Mouse (Mus musculus) CH12.LX (cell line): ENCODE results near the gene Bckdha. TPM values are rescaled to one million over a fixed set of nuclear protein-coding genes. Genes with fewer than 3 reads are reported as not detected.

ENCODE experiments used
- DNase-seq: peaks from one replicate; pipeline ENCODE4 v3.0.0-alpha.2; 2013; ENCODE audit errors: extremely low read depth
- H3K27ac ChIP-seq: 2 replicates; pipeline ENCODE4 v1.5.1; 2012; ENCODE audit warnings: low read depth, mild to moderate bottlenecking, control low read depth, moderate library complexity; ENCODE audit not compliant: insufficient read depth
- H3K27me3 ChIP-seq: replicated peaks from 2 replicates; pipeline ENCODE3; 2012; ENCODE audit warnings: inconsistent platforms
- H3K36me3 ChIP-seq, 2 experiments: replicated peaks in 1 of 2; 2 replicates each; pipeline versions ENCODE3 to v1.6.1; 2012; ENCODE audit warnings: inconsistent platforms in 1 of 2, low read length in 1 of 2, mild to moderate bottlenecking in 1 of 2, mixed read lengths in 1 of 2, moderate library complexity in 1 of 2; ENCODE audit not compliant: control insufficient read depth in 1 of 2, insufficient read depth in 1 of 2
- H3K4me1 ChIP-seq, 2 experiments: 2 replicates each; pipeline ENCODE4 v1.6.1; 2012; ENCODE audit warnings: inconsistent platforms in 1 of 2, moderate library complexity in 1 of 2; ENCODE audit not compliant: insufficient read depth in 2 of 2, control insufficient read depth in 1 of 2
- H3K4me2 ChIP-seq: 2 replicates; pipeline ENCODE4 v1.6.1; 2012; ENCODE audit warnings: low read depth, mild to moderate bottlenecking, control low read depth; ENCODE audit not compliant: poor library complexity, insufficient read depth, severe bottlenecking
- H3K4me3 ChIP-seq, 3 experiments: fragments of 150-350 bp in 1 of 3; sonication (generic) in 1 of 3; replicated peaks in 1 of 3; 2 replicates each; pipeline versions ENCODE3 to v1.5.1; 2011 to 2012; ENCODE audit warnings: low read depth in 2 of 3, low read length in 2 of 3, mild to moderate bottlenecking in 2 of 3, moderate library complexity in 2 of 3, control low read depth in 1 of 3, improper control_type of control experiment in 1 of 3, inconsistent platforms in 1 of 3, mixed read lengths in 1 of 3; ENCODE audit not compliant: poor library complexity in 1 of 3
- H3K79me2 ChIP-seq: replicated peaks from 2 replicates; pipeline ENCODE4 v1.6.1; 2012; ENCODE audit warnings: mild to moderate bottlenecking, moderate library complexity; ENCODE audit not compliant: control insufficient read depth, poor library complexity, insufficient read depth, severe bottlenecking; ENCODE audit errors: extremely low read depth
- H3K9ac ChIP-seq: 2 replicates; pipeline ENCODE4 v1.6.1; 2012; ENCODE audit warnings: low read depth, mild to moderate bottlenecking, control low read depth, moderate library complexity; ENCODE audit not compliant: insufficient read depth
- H3K9me3 ChIP-seq: replicated peaks from 2 replicates; pipeline ENCODE3; 2012; ENCODE audit warnings: low read length, inconsistent platforms, mixed read lengths
- BHLHE40 ChIP-seq: IDR thresholded peaks from 2 replicates; pipeline ENCODE4 v1.6.1; 2011; ENCODE audit warnings: mild to moderate bottlenecking, low read depth, low read length, improper control_type of control experiment
- CHD1 ChIP-seq: IDR thresholded peaks from 2 replicates; pipeline ENCODE4 v1.6.1; 2012; ENCODE audit warnings: low read depth, low read length, improper control_type of control experiment, inconsistent platforms
- E2F4 ChIP-seq: IDR thresholded peaks from 2 replicates; pipeline ENCODE4 v1.6.1; 2011; ENCODE audit warnings: low read depth, low read length, improper control_type of control experiment; ENCODE audit not compliant: insufficient replicate concordance
- EP300 ChIP-seq: IDR thresholded peaks from 2 replicates; pipeline ENCODE4 v1.6.1; 2011; ENCODE audit warnings: low read length, improper control_type of control experiment
- GABPA ChIP-seq: IDR thresholded peaks from 2 replicates; pipeline ENCODE4 v1.6.1; 2012; ENCODE audit warnings: low read depth, low read length, improper control_type of control experiment, inconsistent platforms; ENCODE audit not compliant: insufficient replicate concordance
- HCFC1 ChIP-seq: IDR thresholded peaks from 2 replicates; pipeline ENCODE4 v1.6.1; 2012; ENCODE audit warnings: low read depth, mild to moderate bottlenecking, inconsistent platforms, low read length, improper control_type of control experiment
- JUN ChIP-seq: IDR thresholded peaks from 2 replicates; pipeline ENCODE4 v1.6.1; 2011; ENCODE audit warnings: low read depth, mild to moderate bottlenecking, low read length, improper control_type of control experiment, moderate library complexity; ENCODE audit not compliant: insufficient read depth
- MAFK ChIP-seq: IDR thresholded peaks from 2 replicates; pipeline ENCODE4 v1.6.1; 2011; ENCODE audit warnings: low read length, improper control_type of control experiment; ENCODE audit not compliant: insufficient replicate concordance
- MEF2A ChIP-seq: IDR thresholded peaks from 2 replicates; pipeline ENCODE4 v1.6.1; 2014; ENCODE audit warnings: low read depth, mild to moderate bottlenecking, inconsistent platforms, low read length, improper control_type of control experiment, borderline replicate concordance
- NELFE ChIP-seq: IDR thresholded peaks from 2 replicates; pipeline ENCODE4 v1.6.1; 2011; ENCODE audit warnings: low read depth, low read length, improper control_type of control experiment
- PAX5 ChIP-seq: IDR thresholded peaks from 2 replicates; pipeline ENCODE4 v1.6.1; 2012; ENCODE audit warnings: low read length, inconsistent platforms, mixed read lengths
- POLR2A ChIP-seq: IDR thresholded peaks from 2 replicates; pipeline ENCODE4 v1.6.1; 2011; ENCODE audit warnings: low read depth, mild to moderate bottlenecking, improper control_type of control experiment, low read length
- SIN3A ChIP-seq: IDR thresholded peaks from 2 replicates; pipeline ENCODE4 v1.6.1; 2012; ENCODE audit warnings: low read length, improper control_type of control experiment, inconsistent platforms
- SMC3 ChIP-seq: IDR thresholded peaks from 2 replicates; pipeline ENCODE4 v1.6.1; 2011; ENCODE audit warnings: low read depth, low read length, improper control_type of control experiment
- TCF12 ChIP-seq: IDR thresholded peaks from 2 replicates; pipeline ENCODE4 v1.6.1; 2014; ENCODE audit warnings: low read depth, mild to moderate bottlenecking, inconsistent platforms, low read length, improper control_type of control experiment
- UBTF ChIP-seq: IDR thresholded peaks from 2 replicates; pipeline ENCODE4 v1.6.1; 2012; ENCODE audit warnings: low read depth, mild to moderate bottlenecking, inconsistent platforms, low read length, improper control_type of control experiment, moderate library complexity
- USF2 ChIP-seq: conservative IDR thresholded peaks from 2 replicates; pipeline ENCODE4 v1.6.1; 2011; ENCODE audit warnings: low read depth, low read length, improper control_type of control experiment
- ZC3H11A ChIP-seq: IDR thresholded peaks from 2 replicates; pipeline ENCODE4 v1.6.1; 2012; ENCODE audit warnings: low read depth, mild to moderate bottlenecking, inconsistent platforms, low read length, improper control_type of control experiment
- ZKSCAN1 ChIP-seq: IDR thresholded peaks from 2 replicates; pipeline ENCODE4 v1.6.1; 2012; ENCODE audit warnings: low read depth, inconsistent platforms, low read length, improper control_type of control experiment, borderline replicate concordance
- ZNF384 ChIP-seq: IDR thresholded peaks from 2 replicates; pipeline ENCODE4 v1.6.1; 2012; ENCODE audit warnings: low read depth, low read length, improper control_type of control experiment, inconsistent platforms
- dilution Hi-C: fragments of 300-500 bp; cut with MboI; formaldehyde crosslinking; loops from 2 replicates; pipeline ENCODE4 v1.14.3; 2020; ENCODE audit warnings: low sequenced_read_pairs; ENCODE audit not compliant: extremely low pct_unique_long_range_greater_than_20kb, extremely low pct_ligation_motif_present
- in situ Hi-C: fragments of 300-500 bp; cut with MboI; formaldehyde crosslinking; loops from 3 replicates; pipeline ENCODE4 v1.14.3; 2019; ENCODE audit warnings: low sequenced_read_pairs, low pct_ligation_motif_present, low pct_unique_long_range_greater_than_20kb, mixed read lengths
- polyA plus RNA-seq: library from polyadenylated mRNA; unstranded; fragments of >175 nt; gene quantifications from 2 replicates; pipeline ENCODE4 v1.2.1, GENCODE M21; 2012; ENCODE audit warnings: low read depth; ENCODE audit not compliant: insufficient read length
- total RNA-seq, 2 experiments: library from RNA; depleted of rRNA; stranded (reverse); fragments of 300-350 nt in 1 of 2; fragments of >200 nt in 1 of 2; gene quantifications; 2 replicates each; pipeline ENCODE4 v1.2.3; 2012 to 2014

The Bckdha gene
- total and polyA plus RNA-seq, 3 experiments = 17.2 to 21.4 (median 19.9) TPM

DNA sequence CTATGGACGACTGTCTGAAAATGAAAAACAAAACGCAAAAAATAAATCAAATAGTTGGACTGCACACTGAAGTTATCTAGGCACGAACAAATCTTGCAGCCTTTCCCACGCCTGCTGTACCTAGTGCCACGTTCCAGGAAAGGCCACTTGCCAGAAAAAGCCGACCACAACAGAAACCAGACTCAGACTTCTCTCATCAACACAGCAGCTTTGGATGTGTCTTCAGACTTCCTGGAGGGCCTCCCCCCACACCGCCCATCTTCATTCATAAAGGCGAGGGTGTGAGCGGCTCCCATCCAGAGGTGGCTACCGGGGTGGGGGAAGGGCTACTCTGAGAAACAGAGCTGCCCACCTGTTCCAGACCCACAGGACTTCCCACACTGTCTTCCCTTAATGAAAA is 14.6 kb downstream of the Bckdha start:
- H3K9me3 ChIP-seq = no peaks in the 10 kb centered on the region
- H3K4me1 ChIP-seq = peaks cover 12 to 33% of the 10 kb centered on the region in 2 experiments
- no peaks in the 10 kb centered on the region for H3K79me2 ChIP-seq
- no peak overlapping the region for H3K4me3 ChIP-seq
- H3K27ac ChIP-seq = no peak overlapping the region
- dilution Hi-C loops (no loop called here), in situ Hi-C loops (no loop called here)
- H3K4me2 ChIP-seq = no peak overlapping the region
- H3K27me3 ChIP-seq = no peaks in the 10 kb centered on the region
- no peak overlapping the region for H3K9ac ChIP-seq
- TF ChIP-seq GABPA = no peak
- TF ChIP-seq ZKSCAN1 = no peak
- TF ChIP-seq CHD1 = no peak
- no peak for TF ChIP-seq POLR2A
- TF ChIP-seq ZC3H11A = no peak
- no peak for TF ChIP-seq MEF2A
- TF ChIP-seq MAFK = no peak
- no peak for TF ChIP-seq JUN
- TF ChIP-seq EP300 = no peak
- TF ChIP-seq SMC3 = no peak
- no peak for TF ChIP-seq TCF12
- TF ChIP-seq PAX5 = no peak
- no peak for TF ChIP-seq BHLHE40
- no peak for TF ChIP-seq UBTF
- TF ChIP-seq ZNF384 = no peak
- TF ChIP-seq USF2 = no peak
- TF ChIP-seq E2F4 = no peak
- no peak for TF ChIP-seq NELFE
- TF ChIP-seq HCFC1 = no peak
- no peak for DNase-seq
- H3K36me3 ChIP-seq = peaks cover 0 to 14% of the 10 kb centered on the region in 2 experiments

DNA sequence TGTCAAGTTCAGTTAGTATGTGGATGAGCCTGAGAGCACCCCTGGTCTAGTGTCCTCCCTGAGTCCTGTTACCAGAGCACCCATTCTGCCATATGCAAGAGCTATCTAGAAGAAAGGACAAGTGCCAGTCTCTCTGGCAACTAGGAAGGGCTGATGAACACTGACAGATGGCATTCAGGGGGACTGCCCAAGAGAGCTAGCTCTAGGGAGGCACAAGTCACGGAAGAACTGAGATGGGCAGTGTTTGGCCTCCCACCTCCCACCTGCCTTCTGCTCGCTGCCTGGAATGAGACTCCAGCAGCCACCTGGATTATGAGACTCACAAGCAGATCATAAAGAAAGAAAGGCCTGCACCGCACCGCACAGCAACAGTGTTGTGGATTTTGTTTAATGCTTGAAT is 19.0 kb downstream of the Bckdha start:
- H3K9ac ChIP-seq = no peak overlapping the region
- H3K27ac ChIP-seq = no peak overlapping the region
- no peak for DNase-seq
- H3K4me1 ChIP-seq = peaks cover 7 to 16% of the 10 kb centered on the region in 2 experiments
- dilution Hi-C loops (no loop called here), in situ Hi-C loops (no loop called here)
- no peak overlapping the region for H3K4me3 ChIP-seq
- no peaks in the 10 kb centered on the region for H3K79me2 ChIP-seq
- peaks cover 0 to 22% of the 10 kb centered on the region in 2 experiments for H3K36me3 ChIP-seq
- H3K9me3 ChIP-seq = no peaks in the 10 kb centered on the region
- H3K27me3 ChIP-seq = no peaks in the 10 kb centered on the region
- H3K4me2 ChIP-seq = no peak overlapping the region
- no peak for TF ChIP-seq SIN3A
- TF ChIP-seq ZKSCAN1 = no peak
- no peak for TF ChIP-seq JUN
- no peak for TF ChIP-seq ZNF384
- TF ChIP-seq, all 38 proteins: peak for 0
